Mouse (Mus musculus): Measurements from ENCODE around the gene Slc34a2. TPM values are rescaled to one million over a fixed set of nuclear protein-coding genes. Genes with fewer than 3 reads are reported as not detected.

Slc34a2 gene
- polyA plus RNA-seq, 1 experiment from 2014 or later = not detected

GRCm38 (mm10) chr5:53111036-53111435 lies 73.2 kb downstream of the Slc34a2 start:
- Histone ChIP-seq H3K4me3 (ENCODE audit: low read depth, low read length) (no peak overlapping the region), H3K4me2 (ENCODE audit: low read depth, low read length) (no peak overlapping the region), H3K36me3 (ENCODE audit: control insufficient read depth, insufficient read depth, low read length) (no peaks in the 10 kb centered on the region), H3K4me1 (ENCODE audit: control insufficient read depth, insufficient read depth, low read length) (0 out of 2 replicates have a peak, but pooled peaks cover 3% of the 10 kb centered on the region), H3K9ac (replicated peaks; ENCODE audit: low read depth, low read length) (no peak overlapping the region), H3K27ac (ENCODE audit: low read depth, low read length) (no peak overlapping the region), H3K27me3 (ENCODE audit: control insufficient read depth, insufficient read depth, low read length) (no peaks in the 10 kb centered on the region), H3K9me3 (ENCODE audit: control insufficient read depth, low read length) (no peaks in the 10 kb centered on the region)
- whole genome bisulfite sequencing = 59% methylated on average over 5 of the region's 5 CpGs
- ATAC-seq (ENCODE audit: low read depth) = no peak

GRCm38 (mm10) chr5:53112942-53113341 lies 75.1 kb downstream of the Slc34a2 start:
- Histone ChIP-seq H3K4me3 (ENCODE audit: low read depth, low read length) (no peak overlapping the region), H3K9ac (replicated peaks; ENCODE audit: low read depth, low read length) (no peak overlapping the region), H3K4me2 (ENCODE audit: low read depth, low read length) (no peak overlapping the region), H3K27ac (ENCODE audit: low read depth, low read length) (no peak overlapping the region), H3K9me3 (ENCODE audit: control insufficient read depth, low read length) (no peaks in the 10 kb centered on the region), H3K36me3 (ENCODE audit: control insufficient read depth, insufficient read depth, low read length) (no peaks in the 10 kb centered on the region), H3K4me1 (ENCODE audit: control insufficient read depth, insufficient read depth, low read length) (0 out of 2 replicates have a peak, but pooled peaks cover 3% of the 10 kb centered on the region), H3K27me3 (ENCODE audit: control insufficient read depth, insufficient read depth, low read length) (no peaks in the 10 kb centered on the region)
- 92% methylated on average over 5 of the region's 5 CpGs for WGBS
- no peak for ATAC-seq (ENCODE audit: low read depth)

- H3K4me2 ChIP-seq (ENCODE audit: low read depth, low read length) = no peak overlapping the region
- WGBS = 36% methylated on average over 12 of the region's 12 CpGs
- no peaks in the 10 kb centered on the region for H3K27me3 ChIP-seq (ENCODE audit: control insufficient read depth, insufficient read depth, low read length)
- no peak overlapping the region for H3K4me3 ChIP-seq (ENCODE audit: low read depth, low read length)
- H3K36me3 ChIP-seq (ENCODE audit: control insufficient read depth, insufficient read depth, low read length) = no peaks in the 10 kb centered on the region
- 0 out of 2 replicates have a peak overlapping the region, but pooled peaks have one; percentile 34 for H3K27ac ChIP-seq (ENCODE audit: low read depth, low read length)
- H3K4me1 ChIP-seq (ENCODE audit: control insufficient read depth, insufficient read depth, low read length) = 0 out of 2 replicates have a peak, but pooled peaks cover 3% of the 10 kb centered on the region
- no peaks in the 10 kb centered on the region for H3K9me3 ChIP-seq (ENCODE audit: control insufficient read depth, low read length)
- ATAC-seq (ENCODE audit: low read depth) = peak; percentile 65; the same call in 1 of the 2 replicates
- H3K9ac ChIP-seq (replicated peaks; ENCODE audit: low read depth, low read length) = no peak overlapping the region
These were observed 76.9 kb downstream of the Slc34a2 start for GRCm38 (mm10) chr5:53114616-53115267.

- H3K4me3 ChIP-seq (ENCODE audit: low read depth, low read length) = no peak overlapping the region
- WGBS = 84% methylated on average over 8 of the region's 8 CpGs
- no peak for ATAC-seq (ENCODE audit: low read depth)
- H3K27ac ChIP-seq (ENCODE audit: low read depth, low read length) = no peak overlapping the region
- no peak overlapping the region for H3K4me2 ChIP-seq (ENCODE audit: low read depth, low read length)
- H3K9ac ChIP-seq (replicated peaks; ENCODE audit: low read depth, low read length) = no peak overlapping the region
- 0 out of 2 replicates have a peak, but pooled peaks cover 3% of the 10 kb centered on the region for H3K4me1 ChIP-seq (ENCODE audit: control insufficient read depth, insufficient read depth, low read length)
- no peaks in the 10 kb centered on the region for H3K27me3 ChIP-seq (ENCODE audit: control insufficient read depth, insufficient read depth, low read length)
- no peaks in the 10 kb centered on the region for H3K36me3 ChIP-seq (ENCODE audit: control insufficient read depth, insufficient read depth, low read length)
- H3K9me3 ChIP-seq (ENCODE audit: control insufficient read depth, low read length) = no peaks in the 10 kb centered on the region
These were observed 80.3 kb downstream of the Slc34a2 start for GRCm38 (mm10) chr5:53118212-53118611.

- H3K4me2 ChIP-seq (ENCODE audit: low read depth, low read length) = no peak overlapping the region
- H3K4me3 ChIP-seq (ENCODE audit: low read depth, low read length) = no peak overlapping the region
- H3K9me3 ChIP-seq (ENCODE audit: control insufficient read depth, low read length) = no peaks in the 10 kb centered on the region
- no peak for ATAC-seq (ENCODE audit: low read depth)
- H3K36me3 ChIP-seq (ENCODE audit: control insufficient read depth, insufficient read depth, low read length) = no peaks in the 10 kb centered on the region
- WGBS = 66% methylated on average over 3 of the region's 3 CpGs
- H3K4me1 ChIP-seq (ENCODE audit: control insufficient read depth, insufficient read depth, low read length) = 0 out of 2 replicates have a peak, but pooled peaks cover 3% of the 10 kb centered on the region
- H3K27ac ChIP-seq (ENCODE audit: low read depth, low read length) = no peak overlapping the region
- H3K9ac ChIP-seq (replicated peaks; ENCODE audit: low read depth, low read length) = no peak overlapping the region
- H3K27me3 ChIP-seq (ENCODE audit: control insufficient read depth, insufficient read depth, low read length) = no peaks in the 10 kb centered on the region
These were observed 81.8 kb downstream of the Slc34a2 start for GRCm38 (mm10) chr5:53119689-53120088.

Other genes starting within 250 kb of the Slc34a2 start
- gene Anapc4, start 204.1 kb upstream of the Slc34a2 start, polyA plus RNA-seq (2014; fragmentation: Nextera tagmentation; extraction: Ambion mirVana) = 115 and 133 TPM in 2 replicates
- 6.5 and 6.8 TPM in 2 replicates for gene Sel1l3, start 175.8 kb downstream of the Slc34a2 start, polyA plus RNA-seq (2014; fragmentation: Nextera tagmentation; extraction: Ambion mirVana)
- 84.6 and 93.4 TPM in 2 replicates for gene Smim20, start 229.0 kb downstream of the Slc34a2 start, polyA plus RNA-seq (2014; fragmentation: Nextera tagmentation; extraction: Ambion mirVana)

Measured in neural tube, embryonic 14.5 days (tissue).